Mouse (Mus musculus): ENCODE data around the gene 2310034G01Rik. TPM values are rescaled to one million over a fixed set of nuclear protein-coding genes. Genes with fewer than 3 reads are reported as not detected.

2310034G01Rik gene
- 2.7 and 3.5 TPM in 2 replicates for polyA plus RNA-seq (2014; fragmentation: Nextera tagmentation; extraction: Ambion mirVana)

DNA sequence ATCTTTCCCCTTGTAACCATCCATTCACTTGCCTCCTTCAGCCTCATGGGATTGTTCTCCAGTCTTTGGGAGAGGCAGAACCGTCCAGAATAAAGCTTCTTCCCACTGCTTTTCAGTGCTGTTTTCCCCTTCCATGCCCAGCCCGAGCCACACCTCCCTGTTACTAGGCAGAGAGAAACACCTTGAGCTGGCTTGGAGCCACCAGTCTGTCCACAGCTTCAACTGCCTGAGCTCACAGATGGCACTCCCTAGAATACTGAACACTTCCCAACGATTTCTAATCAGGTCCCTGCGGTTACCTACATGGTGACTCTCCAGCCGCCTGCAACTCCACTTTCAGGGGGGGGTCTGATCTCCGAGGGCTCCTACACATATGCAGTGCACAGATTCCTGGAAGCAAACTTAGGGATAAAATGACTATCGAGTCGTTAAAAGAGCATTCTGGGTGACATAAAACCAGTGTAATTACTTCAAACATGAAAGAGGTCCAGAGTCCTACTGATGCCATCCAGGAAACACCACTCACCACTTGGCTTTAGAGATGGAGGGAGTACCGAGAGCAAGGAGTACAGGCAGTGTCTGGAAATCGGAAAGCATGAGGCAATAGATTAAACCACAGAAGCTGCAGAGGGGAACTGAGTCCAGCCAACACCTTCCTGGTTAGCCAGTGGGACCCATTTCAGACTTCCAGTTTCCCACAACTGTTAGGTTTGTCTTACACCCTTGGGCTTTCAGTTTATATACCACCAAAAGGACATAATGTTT, at the start of gene 2310034G01Rik:
Gene 2310034G01Rik, minus strand, starts transcription at position 135 of the 765 bp plus-strand sequence.
- no peaks in the 10 kb centered on the region for H3K9me3 ChIP-seq (ENCODE audit: control insufficient read depth, low read length)
- no peaks in the 10 kb centered on the region for H3K27me3 ChIP-seq (ENCODE audit: control insufficient read depth, insufficient read depth, low read length)
- 63% methylated on average over 10 of the region's 10 CpGs for WGBS
- no peaks in the 10 kb centered on the region for H3K36me3 ChIP-seq (ENCODE audit: control insufficient read depth, insufficient read depth, low read length)
- H3K4me3 ChIP-seq (ENCODE audit: low read length): peak within 1 kb of the TSS; percentile 69
- ATAC-seq (ENCODE audit: low FRiP score, low TSS enrichment): no peak
- H3K27ac ChIP-seq (ENCODE audit: low read depth, low read length): peak within 1 kb of the TSS; percentile 74
- H3K4me1 ChIP-seq (ENCODE audit: control insufficient read depth, insufficient read depth, low read length): peaks cover 9% of the 10 kb centered on the region; the same call in 1 of the 2 replicates
- peak within 1 kb of the TSS; percentile 96 for H3K4me2 ChIP-seq (replicated peaks; ENCODE audit: low read depth, low read length)
- peak within 1 kb of the TSS; percentile 84 for H3K9ac ChIP-seq (ENCODE audit: low read depth, low read length)

DNA sequence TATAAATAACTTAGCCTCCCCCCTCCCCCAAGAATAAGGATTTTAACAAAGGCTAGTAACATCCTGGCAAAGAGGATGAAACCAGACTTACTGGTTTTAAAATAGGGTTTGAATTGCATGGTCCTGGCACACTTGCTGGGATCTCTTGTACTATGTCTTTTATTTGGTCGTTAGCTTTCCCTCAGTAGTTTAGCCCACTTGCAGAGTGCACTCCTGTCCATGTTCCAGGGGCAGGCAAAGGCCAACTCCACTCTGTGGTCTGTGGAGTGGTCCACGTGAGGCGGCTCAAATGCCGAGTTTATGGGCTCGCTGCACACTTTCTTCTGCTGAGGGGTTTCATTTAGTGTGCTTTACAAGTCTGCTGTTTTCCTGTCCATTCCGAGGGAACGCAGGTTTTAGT, 49.8 kb upstream of the 2310034G01Rik start:
- 52% methylated on average over 7 of the region's 7 CpGs for WGBS
- 0 out of 2 replicates have a peak overlapping the region, but pooled peaks have one; percentile 12 for H3K9ac ChIP-seq (ENCODE audit: low read depth, low read length)
- H3K9me3 ChIP-seq (ENCODE audit: control insufficient read depth, low read length): no peaks in the 10 kb centered on the region
- no peak overlapping the region for H3K4me3 ChIP-seq (ENCODE audit: low read length)
- peaks cover 34% of the 10 kb centered on the region for H3K36me3 ChIP-seq (ENCODE audit: control insufficient read depth, insufficient read depth, low read length)
- ATAC-seq (ENCODE audit: low FRiP score, low TSS enrichment): no peak
- peaks cover 31% of the 10 kb centered on the region for H3K4me1 ChIP-seq (ENCODE audit: control insufficient read depth, insufficient read depth, low read length)
- no peaks in the 10 kb centered on the region for H3K27me3 ChIP-seq (ENCODE audit: control insufficient read depth, insufficient read depth, low read length)
- no peak overlapping the region for H3K27ac ChIP-seq (ENCODE audit: low read depth, low read length)
- H3K4me2 ChIP-seq (replicated peaks; ENCODE audit: low read depth, low read length): 0 out of 2 replicates have a peak overlapping the region, but pooled peaks have one; percentile 3

DNA sequence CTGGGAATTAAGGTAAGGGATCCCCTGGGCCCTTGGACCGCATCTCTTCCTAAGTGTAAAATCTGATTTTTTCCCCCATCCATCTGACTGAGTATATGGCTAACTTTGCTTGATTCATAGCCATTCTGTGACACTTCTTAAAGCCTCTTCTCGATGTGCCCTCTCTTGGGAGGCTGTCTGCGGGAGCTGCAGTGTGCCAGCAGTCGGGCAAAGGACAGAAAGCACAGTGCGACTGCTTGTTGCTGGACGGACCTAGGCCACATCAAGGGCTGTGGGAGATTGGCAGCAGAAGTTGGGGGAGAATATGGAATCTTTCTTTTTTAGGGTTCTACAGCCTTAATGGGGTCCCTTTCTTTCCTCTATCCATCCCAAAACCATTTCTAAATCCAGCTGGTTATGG, 49.3 kb upstream of the 2310034G01Rik start:
- H3K9ac ChIP-seq (ENCODE audit: low read depth, low read length): 0 out of 2 replicates have a peak overlapping the region, but pooled peaks have one; percentile 12
- no peak overlapping the region; the same call in 1 of the 2 replicates for H3K4me2 ChIP-seq (replicated peaks; ENCODE audit: low read depth, low read length)
- no peaks in the 10 kb centered on the region for H3K27me3 ChIP-seq (ENCODE audit: control insufficient read depth, insufficient read depth, low read length)
- no peak overlapping the region for H3K4me3 ChIP-seq (ENCODE audit: low read length)
- no peak for ATAC-seq (ENCODE audit: low FRiP score, low TSS enrichment)
- peaks cover 30% of the 10 kb centered on the region for H3K36me3 ChIP-seq (ENCODE audit: control insufficient read depth, insufficient read depth, low read length)
- H3K4me1 ChIP-seq (ENCODE audit: control insufficient read depth, insufficient read depth, low read length): peaks cover 33% of the 10 kb centered on the region
- WGBS: 79% methylated on average over 6 of the region's 6 CpGs
- H3K27ac ChIP-seq (ENCODE audit: low read depth, low read length): no peak overlapping the region
- H3K9me3 ChIP-seq (ENCODE audit: control insufficient read depth, low read length): no peaks in the 10 kb centered on the region

DNA sequence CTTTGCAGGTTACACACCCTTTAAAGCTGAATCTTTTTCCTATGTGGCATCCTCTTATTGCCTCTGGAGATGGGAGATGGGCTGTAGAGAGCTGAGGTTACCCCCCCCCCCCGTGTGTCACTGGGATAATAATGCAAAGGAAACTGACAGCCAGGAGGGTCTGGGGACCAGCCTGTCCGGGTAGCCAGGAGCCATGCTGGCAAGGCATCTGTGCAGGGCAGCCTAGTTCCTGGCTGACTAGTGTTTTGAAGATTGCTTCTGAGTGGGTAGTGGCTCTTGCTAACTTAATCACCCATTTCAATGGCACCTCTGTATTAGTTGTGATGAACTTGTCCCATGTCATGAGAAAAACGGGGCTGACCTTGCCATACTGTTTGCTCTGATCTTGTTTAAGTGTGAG, 48.3 kb upstream of the 2310034G01Rik start:
- WGBS: 35% methylated on average over 3 of the region's 3 CpGs
- Histone ChIP-seq H3K4me3 (ENCODE audit: low read length) (peak overlapping the region; percentile 90), H3K9me3 (ENCODE audit: control insufficient read depth, low read length) (no peaks in the 10 kb centered on the region), H3K27ac (ENCODE audit: low read depth, low read length) (no peak overlapping the region), H3K36me3 (ENCODE audit: control insufficient read depth, insufficient read depth, low read length) (peaks cover 22% of the 10 kb centered on the region), H3K4me2 (replicated peaks; ENCODE audit: low read depth, low read length) (peak overlapping the region; percentile 74), H3K4me1 (ENCODE audit: control insufficient read depth, insufficient read depth, low read length) (peaks cover 39% of the 10 kb centered on the region), H3K27me3 (ENCODE audit: control insufficient read depth, insufficient read depth, low read length) (no peaks in the 10 kb centered on the region), H3K9ac (ENCODE audit: low read depth, low read length) (peak overlapping the region; percentile 84; the same call in 1 of the 2 replicates)
- no peak for ATAC-seq (ENCODE audit: low FRiP score, low TSS enrichment)

DNA sequence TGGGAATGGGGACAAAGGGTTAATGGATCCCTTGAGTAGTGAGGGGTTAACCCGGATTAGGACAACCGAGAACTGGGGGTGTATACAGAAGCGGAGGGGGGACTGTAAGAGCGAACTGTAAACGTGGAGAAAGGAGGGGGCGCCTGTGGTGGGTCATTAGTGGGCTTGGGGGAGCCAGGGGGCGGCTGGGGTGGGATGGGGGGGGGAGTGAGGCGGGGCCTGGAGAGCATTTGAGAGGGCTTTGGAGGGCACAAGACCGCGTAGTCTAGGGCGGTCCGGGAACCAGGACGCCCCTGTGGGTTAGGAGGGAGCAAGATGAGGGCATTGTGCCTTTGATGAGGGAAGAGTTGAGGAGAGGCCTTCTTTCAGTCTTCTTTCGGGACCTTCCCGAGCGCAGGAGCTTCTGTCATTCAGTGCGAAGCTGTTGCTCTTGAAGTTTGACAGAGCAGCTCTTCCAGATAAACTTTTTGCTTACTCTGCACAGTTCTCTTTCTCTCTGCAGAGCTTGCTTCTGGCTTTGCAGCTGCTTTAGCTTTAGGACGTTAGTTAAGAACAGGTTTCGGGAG, 47.4 kb upstream of the 2310034G01Rik start:
- Histone ChIP-seq H3K36me3 (ENCODE audit: control insufficient read depth, insufficient read depth, low read length) (peaks cover 13% of the 10 kb centered on the region; the same call in 1 of the 2 replicates), H3K27ac (ENCODE audit: low read depth, low read length) (peak overlapping the region; percentile 91), H3K9ac (ENCODE audit: low read depth, low read length) (peak overlapping the region; percentile 84), H3K4me2 (replicated peaks; ENCODE audit: low read depth, low read length) (peak overlapping the region; percentile 74), H3K4me1 (ENCODE audit: control insufficient read depth, insufficient read depth, low read length) (peaks cover 39% of the 10 kb centered on the region), H3K27me3 (ENCODE audit: control insufficient read depth, insufficient read depth, low read length) (no peaks in the 10 kb centered on the region), H3K9me3 (ENCODE audit: control insufficient read depth, low read length) (no peaks in the 10 kb centered on the region), H3K4me3 (ENCODE audit: low read length) (peak overlapping the region; percentile 90)
- WGBS: under 1% methylated on average over 18 of the region's 19 CpGs
- ATAC-seq (ENCODE audit: low FRiP score, low TSS enrichment): no peak

DNA sequence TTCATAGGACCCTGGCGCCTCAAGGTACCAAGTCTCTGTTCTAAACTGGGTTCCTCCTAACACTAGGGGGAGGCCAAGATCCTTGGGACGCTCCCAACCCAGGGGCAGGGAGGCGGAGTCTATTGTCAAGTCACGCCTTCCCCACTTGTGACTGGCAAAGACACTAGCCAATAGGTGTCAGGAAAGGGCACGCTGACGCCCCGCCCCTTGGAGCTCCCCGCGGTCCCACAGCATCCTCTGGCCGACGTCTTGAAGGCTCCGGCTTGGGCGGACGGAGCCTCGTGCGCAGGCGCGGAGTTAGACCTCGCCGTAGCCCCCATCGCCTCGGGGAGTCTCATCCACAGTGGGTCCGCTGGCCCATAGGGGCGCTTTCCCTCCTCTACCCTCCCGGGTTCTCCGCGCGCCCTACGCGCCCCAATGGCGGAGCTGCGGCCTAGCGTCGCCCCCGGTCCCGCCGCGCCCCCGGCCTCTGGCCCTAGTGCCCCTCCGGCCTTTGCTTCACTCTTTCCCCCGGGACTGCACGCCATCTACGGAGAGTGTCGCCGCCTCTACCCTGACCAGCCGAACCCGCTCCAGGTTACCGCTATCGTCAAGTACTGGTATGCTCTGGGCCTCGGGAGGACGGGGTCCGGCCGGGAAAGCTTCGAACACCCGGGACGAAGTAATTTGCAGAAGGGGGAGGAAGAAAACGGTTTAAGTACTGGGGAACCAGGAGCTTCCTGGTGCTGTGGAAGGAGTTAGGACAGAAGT, 46.8 kb upstream of the 2310034G01Rik start, which contains the start of gene Sufu:
Gene Sufu, plus strand, starts transcription at position 211 of the 750 bp plus-strand sequence.
- Histone ChIP-seq H3K27ac (ENCODE audit: low read depth, low read length) (peak within 1 kb of the TSS; percentile 91), H3K9ac (ENCODE audit: low read depth, low read length) (peak within 1 kb of the TSS; percentile 86), H3K4me2 (replicated peaks; ENCODE audit: low read depth, low read length) (peak within 1 kb of the TSS; percentile 74), H3K36me3 (ENCODE audit: control insufficient read depth, insufficient read depth, low read length) (peaks cover 13% of the 10 kb centered on the region; the same call in 1 of the 2 replicates), H3K9me3 (ENCODE audit: control insufficient read depth, low read length) (no peaks in the 10 kb centered on the region), H3K4me3 (ENCODE audit: low read length) (peak within 1 kb of the TSS; percentile 94), H3K27me3 (ENCODE audit: control insufficient read depth, insufficient read depth, low read length) (no peaks in the 10 kb centered on the region), H3K4me1 (ENCODE audit: control insufficient read depth, insufficient read depth, low read length) (peaks cover 39% of the 10 kb centered on the region)
- under 1% methylated on average over 55 of the region's 57 CpGs for WGBS
- peak; percentile 91 for ATAC-seq (ENCODE audit: low FRiP score, low TSS enrichment)

DNA sequence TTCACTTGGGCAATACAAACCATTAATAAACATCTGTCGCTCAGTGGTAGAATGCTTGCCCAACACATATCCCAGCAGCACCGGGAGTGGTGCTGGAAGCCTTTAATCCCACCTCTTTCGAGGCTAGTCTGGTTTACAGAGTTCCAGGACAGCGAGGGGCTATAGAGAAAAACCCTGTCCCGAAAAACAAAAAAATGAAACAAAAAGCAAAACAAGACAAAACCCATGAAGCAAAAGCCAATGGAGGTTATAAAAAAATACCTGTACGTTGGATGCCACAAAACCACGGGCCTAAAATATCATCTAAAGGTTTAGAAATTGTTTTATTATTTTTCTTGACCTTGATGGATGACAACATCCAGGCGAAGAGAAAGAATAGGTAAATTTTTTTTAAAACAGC, 46.0 kb upstream of the 2310034G01Rik start:
- peaks cover 39% of the 10 kb centered on the region for H3K4me1 ChIP-seq (ENCODE audit: control insufficient read depth, insufficient read depth, low read length)
- H3K9me3 ChIP-seq (ENCODE audit: control insufficient read depth, low read length): no peaks in the 10 kb centered on the region
- H3K4me3 ChIP-seq (ENCODE audit: low read length): peak overlapping the region; percentile 94
- H3K27ac ChIP-seq (ENCODE audit: low read depth, low read length): no peak overlapping the region
- no peak for ATAC-seq (ENCODE audit: low FRiP score, low TSS enrichment)
- WGBS: 11% methylated on average over 8 of the region's 8 CpGs
- peak overlapping the region; percentile 86; the same call in 1 of the 2 replicates for H3K9ac ChIP-seq (ENCODE audit: low read depth, low read length)
- H3K36me3 ChIP-seq (ENCODE audit: control insufficient read depth, insufficient read depth, low read length): peaks cover 9% of the 10 kb centered on the region; the same call in 1 of the 2 replicates
- no peaks in the 10 kb centered on the region for H3K27me3 ChIP-seq (ENCODE audit: control insufficient read depth, insufficient read depth, low read length)
- H3K4me2 ChIP-seq (replicated peaks; ENCODE audit: low read depth, low read length): peak overlapping the region; percentile 60

DNA sequence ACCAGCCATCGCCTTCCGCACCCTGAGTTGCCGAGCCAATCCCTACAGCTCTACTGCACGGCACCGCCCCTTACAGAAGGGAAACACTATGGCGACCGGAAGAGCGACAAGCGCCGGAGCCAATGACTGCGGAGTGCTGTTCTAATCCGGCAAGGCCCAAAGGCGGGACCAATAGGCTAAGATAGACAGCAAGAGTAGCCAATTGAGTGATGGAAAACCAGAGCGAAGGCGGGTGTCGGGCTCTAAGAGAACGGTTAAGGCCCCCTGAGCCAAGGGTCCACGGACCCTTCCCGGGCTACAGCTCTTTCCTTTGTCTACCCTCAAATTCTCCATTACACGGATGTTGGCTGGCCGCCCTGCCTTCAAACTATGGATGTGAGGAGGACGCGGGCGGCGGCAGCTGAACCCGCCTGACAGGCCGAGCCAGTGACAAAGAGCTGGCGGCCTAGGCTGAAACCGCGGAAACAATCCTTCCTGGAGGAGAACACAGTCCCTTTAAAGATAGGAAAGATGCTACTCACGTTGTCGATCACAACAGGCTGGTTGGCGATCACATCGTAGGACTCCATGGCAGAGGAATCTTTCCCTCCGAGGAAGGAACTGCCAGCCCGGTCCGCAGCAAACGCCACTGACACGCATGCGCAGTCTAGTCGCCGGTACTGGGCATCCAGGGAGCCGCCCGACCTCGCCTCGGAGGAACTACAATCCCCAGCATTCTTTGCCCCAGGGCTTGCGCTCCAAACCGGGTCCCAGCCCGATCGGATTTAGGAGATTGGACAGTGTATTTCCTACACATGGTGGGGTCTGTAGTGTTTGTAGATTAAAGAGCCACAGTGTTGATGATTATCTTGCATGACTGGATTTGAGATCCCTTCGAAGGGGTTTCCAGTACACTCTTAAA, 45.3 kb upstream of the 2310034G01Rik start, which contains the start of gene Actr1a:
Gene Actr1a, minus strand, starts transcription at position 640 of the 901 bp plus-strand sequence.
- no peaks in the 10 kb centered on the region for H3K9me3 ChIP-seq (ENCODE audit: control insufficient read depth, low read length)
- under 1% methylated on average over 51 of the region's 51 CpGs for WGBS
- peak within 1 kb of the TSS; percentile 51; the same call in 1 of the 2 replicates for H3K27ac ChIP-seq (ENCODE audit: low read depth, low read length)
- H3K9ac ChIP-seq (ENCODE audit: low read depth, low read length): peak within 1 kb of the TSS; percentile 86
- peak within 1 kb of the TSS; percentile 94 for H3K4me3 ChIP-seq (ENCODE audit: low read length)
- ATAC-seq (ENCODE audit: low FRiP score, low TSS enrichment): peak; percentile 93
- peaks cover 39% of the 10 kb centered on the region for H3K4me1 ChIP-seq (ENCODE audit: control insufficient read depth, insufficient read depth, low read length)
- peaks cover 1% of the 10 kb centered on the region; the same call in 1 of the 2 replicates for H3K36me3 ChIP-seq (ENCODE audit: control insufficient read depth, insufficient read depth, low read length)
- H3K27me3 ChIP-seq (ENCODE audit: control insufficient read depth, insufficient read depth, low read length): no peaks in the 10 kb centered on the region
- H3K4me2 ChIP-seq (replicated peaks; ENCODE audit: low read depth, low read length): peak within 1 kb of the TSS; percentile 60
